Mouse (Mus musculus) bone marrow, adult 2 months (tissue): ENCODE measurements around the gene 2310009B15Rik.

ENCODE experiments used
- CTCF ChIP-seq: fragments of 200-500 bp; IDR thresholded peaks from 2 replicates; pipeline ENCODE4 v1.5.1; 2011; ENCODE audit warnings: low read length, control low read depth; ENCODE audit not compliant: control insufficient read depth, insufficient read depth
- POLR2A ChIP-seq: fragments of 200-500 bp; IDR thresholded peaks from 2 replicates; pipeline ENCODE4 v1.6.1; 2011; ENCODE audit warnings: low read depth, mild to moderate bottlenecking, control low read depth, low read length, borderline replicate concordance; ENCODE audit not compliant: control insufficient read depth

DNA sequence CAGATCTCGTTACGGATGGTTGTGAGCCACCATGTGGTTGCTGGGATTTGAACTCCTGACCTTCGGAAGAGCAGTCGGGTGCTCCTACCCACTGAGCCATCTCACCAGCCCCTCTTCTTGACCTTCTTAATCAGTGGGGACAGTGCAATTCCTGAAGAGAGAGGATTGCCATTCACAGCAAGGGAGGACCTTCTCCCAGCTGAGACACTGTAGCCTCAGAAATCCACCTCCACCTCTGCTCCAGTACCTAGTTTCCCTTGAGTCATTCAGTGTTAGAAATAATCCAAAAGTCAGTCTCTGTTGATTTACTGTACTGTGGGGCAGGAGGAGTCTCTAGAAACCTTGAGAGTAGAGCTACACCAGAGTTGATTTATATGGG is 6.5 kb downstream of the 2310009B15Rik start:
- TF ChIP-seq POLR2A (no peak), CTCF (no peak)
